Mouse (Mus musculus) hindbrain, embryonic 16.5 days (tissue): Measurements from ENCODE around the gene Mtg1. TPM values are rescaled to one million over a fixed set of nuclear protein-coding genes. Genes with fewer than 3 reads are reported as not detected.

Experiments
- ATAC-seq: fragments of 200-750 bp; cut with Nextera tagmentation; 2 replicates; pipeline ENCODE4 v1.8.0; 2017; ENCODE audit warnings: moderate TSS enrichment, moderate library complexity
- H3K27ac ChIP-seq: fragments of 300-500 bp; sonication (generic); 2 replicates; pipeline ENCODE4 v1.5.1; 2014; ENCODE audit warnings: low read depth, mild to moderate bottlenecking, control low read depth, low read length, moderate library complexity
- H3K27me3 ChIP-seq: fragments of 300-500 bp; sonication (generic); replicated peaks from 2 replicates; pipeline ENCODE4 v1.6.1; 2014; ENCODE audit warnings: low read length; ENCODE audit not compliant: control insufficient read depth, insufficient read depth
- H3K36me3 ChIP-seq: fragments of 300-500 bp; sonication (generic); 2 replicates; pipeline ENCODE4 v1.6.1; 2014; ENCODE audit warnings: mild to moderate bottlenecking, low read length, moderate library complexity, mixed read lengths; ENCODE audit not compliant: control insufficient read depth, insufficient read depth
- H3K4me1 ChIP-seq: fragments of 300-500 bp; sonication (generic); 2 replicates; pipeline ENCODE4 v1.6.1; 2014; ENCODE audit warnings: low read depth, low read length; ENCODE audit not compliant: control insufficient read depth, insufficient read depth
- H3K4me2 ChIP-seq: fragments of 300-500 bp; sonication (generic); 2 replicates; pipeline ENCODE4 v1.6.1; 2014; ENCODE audit warnings: mild to moderate bottlenecking, low read length, control low read depth, moderate library complexity
- H3K4me3 ChIP-seq: fragments of 300-500 bp; sonication (generic); 2 replicates; pipeline ENCODE4 v1.5.1; 2014; ENCODE audit warnings: mild to moderate bottlenecking, low read length, control low read depth, moderate library complexity
- H3K9ac ChIP-seq: fragments of 300-500 bp; sonication (generic); 2 replicates; pipeline ENCODE4 v1.6.1; 2014; ENCODE audit warnings: low read depth, mild to moderate bottlenecking, control low read depth, low read length, moderate library complexity
- H3K9me3 ChIP-seq: fragments of 300-500 bp; sonication (generic); 2 replicates; pipeline ENCODE4 v1.6.1; 2014; ENCODE audit warnings: mild to moderate bottlenecking, low read length, moderate library complexity; ENCODE audit not compliant: control insufficient read depth
- WGBS: fragments of 180-500 bp; shearing (Covaris S2); extraction: QIAGEN DNeasy Blood & Tissue Kit; methylation state at CpG from one replicate; pipeline ENCODE4 v1.1.7; 2014; 5-methylcytosine and 5-hydroxymethylcytosine counted together
- polyA plus RNA-seq: library from polyadenylated mRNA; unstranded; fragments of >200 nt; fragmentation: Nextera tagmentation; extraction: Ambion mirVana; gene quantifications from 2 replicates; pipeline ENCODE4 v1.2.1, GENCODE M21; 2015

The Mtg1 gene
- polyA plus RNA-seq, 1 experiment from 2014 or later, result 31.1 TPM

DNA sequence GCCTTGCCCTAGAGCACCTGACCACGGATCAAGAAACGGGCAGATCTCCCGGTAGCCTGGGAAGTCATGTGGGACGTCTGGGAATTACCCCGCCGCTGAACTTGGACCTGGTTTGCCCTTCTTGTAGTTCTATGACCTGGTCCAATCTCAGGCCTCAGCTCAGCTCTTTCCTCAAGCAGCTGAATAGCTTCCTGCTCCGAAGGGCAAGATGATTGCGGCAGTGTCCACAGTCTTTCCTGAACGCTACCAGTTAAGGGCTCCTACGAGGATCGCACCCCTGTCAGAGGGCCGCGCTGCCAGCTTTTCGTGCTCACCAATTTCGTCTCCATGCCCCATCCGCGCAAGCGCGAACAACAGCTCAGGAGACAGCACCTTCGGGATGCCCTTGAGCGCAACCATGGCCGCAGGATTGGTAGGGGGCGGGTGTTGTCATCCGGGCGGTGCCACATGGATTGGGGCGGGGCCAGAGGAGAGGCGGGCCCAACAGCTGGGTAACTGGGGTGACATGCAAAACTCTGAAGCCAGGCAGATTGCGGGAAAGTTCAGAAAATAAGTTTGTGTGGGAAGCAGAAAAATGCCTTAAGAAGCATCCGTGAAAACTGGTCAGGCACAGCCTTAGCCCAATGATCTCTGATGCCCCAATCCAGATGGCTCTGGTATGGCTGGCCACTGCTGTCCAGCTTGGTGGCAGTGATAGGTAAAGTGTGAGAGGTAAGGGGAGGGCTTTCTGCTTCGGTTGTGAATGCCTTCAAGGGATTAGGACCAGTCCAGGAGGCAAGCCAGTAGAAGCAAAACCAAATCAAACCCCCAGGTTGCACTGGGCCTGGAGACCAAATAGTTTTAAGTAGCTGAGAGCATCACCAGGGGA, 35.1 kb upstream of the Mtg1 start, which contains the start of gene Fuom:
Fuom (minus strand) TSS at position 449 of the 868 bp plus-strand sequence.
- Histone ChIP-seq H3K27me3 (no peaks in the 10 kb centered on the region), H3K9ac (peak within 1 kb of the TSS; percentile 62), H3K4me2 (peak within 1 kb of the TSS; percentile 67), H3K36me3 (peaks cover 14% of the 10 kb centered on the region), H3K9me3 (no peaks in the 10 kb centered on the region), H3K4me1 (peaks cover 6% of the 10 kb centered on the region), H3K27ac (peak within 1 kb of the TSS; percentile 58), H3K4me3 (peak within 1 kb of the TSS; percentile 41)
- ATAC-seq, result peak; percentile 90
- WGBS, result 1% methylated on average over 30 of the region's 30 CpGs

DNA sequence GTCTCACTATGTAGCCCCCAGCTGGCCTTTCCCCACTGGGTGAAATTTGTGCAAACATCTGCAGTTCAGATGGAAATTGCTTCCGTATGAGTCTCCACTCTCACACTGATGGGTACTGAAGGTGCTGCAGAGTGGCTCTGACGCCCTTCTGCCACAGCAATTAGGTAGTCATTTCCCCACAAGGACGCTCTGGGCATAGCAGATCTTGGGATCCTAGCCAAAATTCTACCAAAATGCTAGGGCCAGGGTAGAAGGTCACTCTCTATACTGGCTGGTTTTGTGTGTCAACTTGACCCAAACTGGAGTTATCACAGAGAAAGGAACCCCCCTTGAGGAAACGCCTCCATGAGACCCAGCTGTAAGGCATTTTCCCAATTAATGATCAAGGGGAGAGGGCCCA, 33.4 kb upstream of the Mtg1 start:
- Histone ChIP-seq H3K4me3 (no peak overlapping the region), H3K36me3 (peaks cover 22% of the 10 kb centered on the region), H3K27me3 (no peaks in the 10 kb centered on the region), H3K9me3 (no peaks in the 10 kb centered on the region), H3K4me1 (peaks cover 6% of the 10 kb centered on the region), H3K4me2 (no peak overlapping the region), H3K27ac (no peak overlapping the region), H3K9ac (no peak overlapping the region)
- no peak for ATAC-seq
- 85% methylated on average over 4 of the region's 4 CpGs for WGBS

DNA sequence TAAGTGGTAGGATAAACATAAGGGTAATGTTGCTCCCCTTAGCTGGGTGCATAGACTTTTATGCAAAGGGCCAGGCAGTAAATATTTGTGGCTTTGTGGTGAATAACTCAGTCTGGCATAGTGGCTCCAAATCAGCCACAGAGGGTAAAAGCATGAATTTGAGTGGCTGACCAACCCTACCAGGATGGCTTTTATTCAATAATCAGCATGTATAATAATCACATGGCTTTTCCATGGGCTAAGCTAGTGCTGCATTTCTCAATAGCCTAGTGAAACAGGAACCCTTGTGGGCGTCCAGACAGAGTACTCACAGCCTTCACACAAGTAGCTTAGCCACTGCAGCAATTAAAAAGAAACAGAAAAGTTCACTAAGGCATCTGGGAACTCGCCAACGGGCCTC, 25.4 kb upstream of the Mtg1 start:
- H3K27ac ChIP-seq, result no peak overlapping the region
- no peak for ATAC-seq
- H3K9ac ChIP-seq, result no peak overlapping the region
- WGBS, result 59% methylated on average over 3 of the region's 3 CpGs
- no peaks in the 10 kb centered on the region for H3K27me3 ChIP-seq
- H3K4me1 ChIP-seq, result peaks cover under 1% of the 10 kb centered on the region
- peaks cover 23% of the 10 kb centered on the region for H3K36me3 ChIP-seq
- H3K9me3 ChIP-seq, result no peaks in the 10 kb centered on the region
- no peak overlapping the region for H3K4me2 ChIP-seq
- H3K4me3 ChIP-seq, result no peak overlapping the region

DNA sequence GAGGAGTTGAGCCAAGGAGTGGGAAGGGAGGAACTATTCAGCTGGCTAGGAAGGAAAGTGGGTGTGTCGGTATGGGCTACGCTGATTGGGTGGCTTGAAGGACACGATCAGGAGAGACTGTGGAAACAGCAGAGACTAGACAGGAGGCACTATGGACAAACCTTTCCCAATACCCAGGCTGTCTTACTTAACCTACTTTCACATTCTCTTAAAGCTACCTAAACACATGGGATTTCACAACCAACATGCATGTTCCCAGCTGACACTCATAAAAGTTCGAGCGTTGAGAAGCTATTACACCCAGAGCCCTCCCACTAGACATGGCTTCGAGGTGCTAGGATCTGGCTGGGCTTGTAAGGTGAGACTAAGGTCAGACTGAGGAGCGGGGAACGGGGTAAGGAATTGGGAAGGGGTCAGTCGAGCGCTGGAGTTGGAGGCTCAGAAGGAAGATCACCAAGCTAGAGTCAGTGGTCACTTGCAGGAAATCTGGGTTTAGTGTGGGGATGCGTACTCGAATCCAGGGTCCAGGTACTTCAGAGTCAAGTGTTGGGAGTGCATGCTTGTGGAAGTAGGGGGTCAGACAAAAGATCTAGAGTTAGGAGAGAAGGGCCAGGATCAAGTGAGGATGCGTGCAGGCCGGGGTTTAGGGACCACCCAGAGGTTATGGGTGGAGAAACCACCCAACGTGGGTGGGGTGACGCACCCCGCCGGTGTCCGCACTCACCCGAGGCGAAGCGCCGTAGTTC, 21.6 kb upstream of the Mtg1 start, which contains the start of gene Paox:
Paox (plus strand) TSS at position 217 of the 746 bp plus-strand sequence.
- no peaks in the 10 kb centered on the region for H3K9me3 ChIP-seq
- H3K4me2 ChIP-seq, result peak within 1 kb of the TSS; percentile 97
- ATAC-seq, result peak; percentile 77
- peak within 1 kb of the TSS; percentile 91 for H3K27ac ChIP-seq
- H3K9ac ChIP-seq, result peak within 1 kb of the TSS; percentile 88
- peak within 1 kb of the TSS; percentile 80 for H3K4me3 ChIP-seq
- no peaks in the 10 kb centered on the region for H3K27me3 ChIP-seq
- peaks cover 6% of the 10 kb centered on the region for H3K36me3 ChIP-seq
- WGBS, result 4% methylated on average over 22 of the region's 23 CpGs
- peaks cover 5% of the 10 kb centered on the region for H3K4me1 ChIP-seq

DNA sequence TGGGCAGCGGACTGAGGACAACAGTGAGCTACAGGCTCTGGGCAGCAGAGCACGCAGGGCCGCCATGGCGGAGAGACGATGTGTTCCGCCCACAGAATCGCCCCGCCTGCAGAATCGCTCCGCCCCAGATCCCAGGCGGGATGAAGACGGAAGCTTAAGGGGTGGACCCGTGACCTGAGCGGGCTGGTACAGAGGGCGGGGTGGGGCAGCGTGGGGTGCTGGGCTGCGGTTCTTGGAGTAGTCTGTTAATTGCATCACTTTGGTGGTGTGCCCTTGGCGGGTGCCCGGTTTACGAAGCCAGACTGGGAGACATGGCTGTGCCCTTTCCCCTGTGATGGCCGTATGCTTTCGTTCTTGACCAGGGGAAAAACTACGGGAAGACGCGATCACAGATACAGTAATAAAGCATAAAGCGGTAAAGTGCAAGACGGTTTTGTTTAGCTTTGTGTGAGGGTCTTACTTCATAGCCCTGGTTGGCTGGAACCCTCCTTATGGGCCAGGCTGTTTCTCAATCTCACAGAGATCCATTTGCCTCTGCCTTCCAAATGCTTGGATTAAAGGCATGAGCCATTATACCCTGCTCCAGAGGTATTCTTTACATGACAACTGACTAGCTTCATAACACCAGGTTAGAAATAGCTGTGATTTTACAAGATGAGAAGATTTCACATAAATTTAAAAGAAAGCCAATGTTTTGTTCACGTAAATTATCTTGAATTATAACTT, 20.9 kb upstream of the Mtg1 start, which contains the start of gene Echs1:
Echs1 (minus strand) TSS at position 148 of the 726 bp plus-strand sequence.
- 3% methylated on average over 27 of the region's 28 CpGs for WGBS
- H3K4me1 ChIP-seq, result peaks cover 5% of the 10 kb centered on the region
- H3K4me3 ChIP-seq, result peak within 1 kb of the TSS; percentile 80
- no peaks in the 10 kb centered on the region for H3K27me3 ChIP-seq
- H3K9ac ChIP-seq, result peak within 1 kb of the TSS; percentile 88
- no peaks in the 10 kb centered on the region for H3K9me3 ChIP-seq
- ATAC-seq, result peak; percentile 96
- peak within 1 kb of the TSS; percentile 97 for H3K4me2 ChIP-seq
- peak within 1 kb of the TSS; percentile 91 for H3K27ac ChIP-seq
- peaks cover 6% of the 10 kb centered on the region for H3K36me3 ChIP-seq

DNA sequence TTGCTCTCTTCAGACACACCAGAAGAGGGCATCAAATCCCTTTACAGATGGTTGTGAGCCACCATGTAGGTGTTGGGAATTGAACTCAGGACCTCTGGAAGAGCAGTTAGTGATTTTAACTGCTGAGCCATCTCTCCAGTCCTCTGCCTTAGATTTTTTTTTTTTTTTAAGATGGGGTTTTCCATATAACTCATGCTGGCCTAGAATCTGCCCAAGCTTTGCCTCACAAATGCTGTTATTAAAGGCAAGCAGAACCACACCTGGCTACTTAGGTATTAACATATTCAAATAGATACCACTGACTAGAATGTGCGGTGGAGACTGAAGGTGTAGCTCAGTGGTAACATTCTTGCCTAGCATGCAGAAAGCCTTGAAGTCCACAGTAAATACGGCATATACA, 16.9 kb upstream of the Mtg1 start:
- no peak overlapping the region for H3K4me3 ChIP-seq
- no peak for ATAC-seq
- no peaks in the 10 kb centered on the region for H3K9me3 ChIP-seq
- H3K4me2 ChIP-seq, result no peak overlapping the region
- no peak overlapping the region for H3K27ac ChIP-seq
- peaks cover 5% of the 10 kb centered on the region for H3K4me1 ChIP-seq
- H3K36me3 ChIP-seq, result no peaks in the 10 kb centered on the region
- no peaks in the 10 kb centered on the region for H3K27me3 ChIP-seq
- no peak overlapping the region for H3K9ac ChIP-seq
- WGBS, result 92% methylated on average over 2 of the region's 2 CpGs

DNA sequence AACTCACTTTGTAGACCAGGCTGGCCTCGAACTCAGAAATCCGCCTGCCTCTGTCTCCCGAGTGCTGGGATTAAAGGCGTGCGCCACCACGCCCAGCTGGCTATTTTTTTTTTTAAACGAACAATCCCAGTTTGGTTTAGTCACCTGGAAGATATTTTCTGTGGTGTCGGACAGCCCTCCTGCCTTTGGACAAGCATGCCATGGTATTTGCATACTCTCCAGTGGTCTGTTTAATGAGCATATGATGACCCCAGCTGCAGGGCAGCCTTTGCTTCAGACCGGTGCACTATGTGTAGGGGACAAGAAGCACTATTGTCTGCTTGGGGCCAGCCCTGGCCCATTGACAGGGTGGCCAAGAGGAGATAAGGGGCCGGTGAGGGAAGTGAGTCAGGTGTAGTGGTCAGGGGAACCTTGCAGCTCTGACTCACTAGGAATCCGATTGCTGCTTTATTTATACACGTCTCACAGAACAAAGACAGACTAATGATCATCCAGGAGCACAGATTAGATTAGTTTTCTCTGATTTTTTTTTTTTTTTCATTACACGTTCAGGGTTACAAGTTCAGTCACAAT, 15.9 kb upstream of the Mtg1 start:
- Histone ChIP-seq H3K36me3 (no peaks in the 10 kb centered on the region), H3K4me1 (peaks cover 7% of the 10 kb centered on the region), H3K27me3 (no peaks in the 10 kb centered on the region), H3K27ac (no peak overlapping the region), H3K9ac (no peak overlapping the region), H3K4me2 (no peak overlapping the region), H3K9me3 (no peaks in the 10 kb centered on the region), H3K4me3 (no peak overlapping the region)
- no peak for ATAC-seq
- 77% methylated on average over 13 of the region's 13 CpGs for WGBS

DNA sequence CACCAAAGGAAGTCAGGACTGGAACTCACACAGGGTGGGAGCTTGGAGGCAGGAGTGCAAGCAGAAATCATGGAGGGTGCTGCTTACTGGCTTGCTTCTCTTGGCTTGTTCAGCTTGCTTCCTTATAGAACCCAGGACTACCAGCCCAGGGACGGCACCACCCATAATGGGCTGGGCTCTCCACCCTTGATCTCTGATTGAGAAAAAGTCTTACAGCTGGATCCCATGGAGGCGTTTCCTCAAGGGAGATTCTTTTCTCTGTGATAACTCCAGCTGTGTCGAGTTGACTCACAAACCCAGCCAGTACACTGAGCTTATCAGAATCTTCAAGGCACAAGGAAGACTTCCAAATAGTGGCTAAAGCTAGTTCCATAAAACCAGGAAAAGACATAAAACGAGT, 14.6 kb upstream of the Mtg1 start:
- Histone ChIP-seq H3K27me3 (no peaks in the 10 kb centered on the region), H3K9ac (no peak overlapping the region), H3K4me2 (no peak overlapping the region), H3K9me3 (no peaks in the 10 kb centered on the region), H3K27ac (no peak overlapping the region), H3K4me3 (no peak overlapping the region), H3K36me3 (no peaks in the 10 kb centered on the region), H3K4me1 (0 out of 2 replicates have a peak, but pooled peaks cover 3% of the 10 kb centered on the region)
- WGBS, result 38% methylated on average over 4 of the region's 4 CpGs
- ATAC-seq, result no peak
